27 mouse cellular contexts compared by ENCODE assay signal in the genomic region with DNA sequence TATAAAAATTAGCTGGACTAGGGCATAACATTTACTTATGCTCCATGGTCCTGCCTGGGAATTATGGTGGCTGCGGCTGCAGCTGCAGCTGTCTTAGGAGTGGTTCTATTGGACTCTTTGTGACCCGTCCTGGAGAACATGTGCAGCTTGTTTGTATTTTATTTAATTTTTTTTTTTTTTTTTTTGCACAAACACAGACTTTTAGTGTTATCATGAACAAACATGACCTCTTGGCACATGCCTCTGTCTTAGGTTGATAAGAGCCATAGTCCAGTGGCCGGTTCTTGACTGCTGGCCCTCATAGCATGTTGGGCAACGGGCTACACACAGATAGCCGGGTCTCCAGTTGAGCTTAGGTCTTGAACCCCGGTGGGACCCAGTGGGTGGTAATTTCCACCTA. TPM values are rescaled to one million over a fixed set of nuclear protein-coding genes. Genes with fewer than 3 reads are reported as not detected.
"Had no signal": no experiment of that assay in that cellular context is flagged by ENCODE, and none has a peak within 500 bp of the region (broad histone marks: within the 10 kb centered on the region; RNA-seq: fewer than 3 reads in every experiment).

No protein-coding gene starts in this region.

- H3K36me3 ChIP-seq: midbrain, embryonic 10.5 days; midbrain, embryonic 12.5 days; neural tube, embryonic 13.5 days; neural tube, embryonic 15.5 days had no signal

- H3K9me3 ChIP-seq: midbrain, embryonic 10.5 days; neural tube, embryonic 13.5 days; neural tube, embryonic 15.5 days had no signal

- H3K4me1 ChIP-seq: midbrain, embryonic 12.5 days had no signal

- H3K9ac ChIP-seq: liver, embryonic 14.5 days; lung, embryonic 14.5 days; midbrain, embryonic 12.5 days; neural tube, embryonic 13.5 days; neural tube, embryonic 15.5 days had no signal

- H3K4me2 ChIP-seq: lung, embryonic 14.5 days; midbrain, embryonic 12.5 days; neural tube, embryonic 13.5 days; neural tube, embryonic 15.5 days had no signal

- H3K4me3 ChIP-seq: midbrain, embryonic 10.5 days; midbrain, embryonic 12.5 days; myocyte; neural tube, embryonic 13.5 days; neural tube, embryonic 15.5 days had no signal

- H3K27ac ChIP-seq: liver, embryonic 14.5 days; midbrain, embryonic 10.5 days; midbrain, embryonic 12.5 days; neural tube, embryonic 13.5 days; neural tube, embryonic 15.5 days had no signal

- DNase-seq: lung, embryonic 14.5 days; lung, postnatal 10 days; lung, postnatal 4 days; midbrain, embryonic 14.5 days; retina, postnatal 1 day; right cerebral cortex, adult 18-20 months; right cerebral cortex, postnatal 25 days; right cerebral cortex, postnatal 4 days; spleen, adult 18-20 months; thymus, adult 18-20 months; thymus, postnatal 14 days; thymus, postnatal 36 days had no signal

- H3K27me3 ChIP-seq: midbrain, embryonic 12.5 days; neural tube, embryonic 13.5 days; neural tube, embryonic 15.5 days had no signal

- ATAC-seq: midbrain, embryonic 16.5 days had no signal

RNA-seq across cellular contexts. Expression of a gene that starts 48.6 kb away (rescaled TPM):
- total RNA-seq: megakaryocyte, adult 5-6 weeks; megakaryocyte-erythroid progenitor cell, adult 5-6 weeks had no signal
- polyA plus RNA-seq: liver, embryonic 14.5 days; lung, embryonic 14.5 days; lung, embryonic 16.5 days; midbrain, embryonic 10.5 days; midbrain, embryonic 12.5 days; midbrain, embryonic 14.5 days; midbrain, embryonic 16.5 days; myocyte; neural tube, embryonic 11.5 days; neural tube, embryonic 13.5 days; neural tube, embryonic 15.5 days; small intestine, adult 2 months; stomach, embryonic 14.5 days; stomach, embryonic 16.5 days; thymus, postnatal 0 days had no signal
